Mouse (Mus musculus): ENCODE data around the gene Ppp1r12a.

GRCm38 (mm10) chr10:108189303-108189702 is 27.3 kb downstream of the Ppp1r12a start:
- no peak for TF ChIP-seq POLR2A (IDR thresholded peaks at IDR 0.05; ENCODE audit: insufficient read depth, low read depth, low read length)
- no peak for TF ChIP-seq CTCF (IDR thresholded peaks at IDR 0.05)
